Mouse (Mus musculus): ENCODE measurements at regions not wholly inside any gene's neighbourhood (a gene's known extent, or its start where the extent isn't known, plus 50 kb on each side); places are given as distances from the start of the nearest gene placed in this dataset.
A peak's percentile ranks its signal among the peaks of the same experiment; 100 is the strongest.

DNA sequence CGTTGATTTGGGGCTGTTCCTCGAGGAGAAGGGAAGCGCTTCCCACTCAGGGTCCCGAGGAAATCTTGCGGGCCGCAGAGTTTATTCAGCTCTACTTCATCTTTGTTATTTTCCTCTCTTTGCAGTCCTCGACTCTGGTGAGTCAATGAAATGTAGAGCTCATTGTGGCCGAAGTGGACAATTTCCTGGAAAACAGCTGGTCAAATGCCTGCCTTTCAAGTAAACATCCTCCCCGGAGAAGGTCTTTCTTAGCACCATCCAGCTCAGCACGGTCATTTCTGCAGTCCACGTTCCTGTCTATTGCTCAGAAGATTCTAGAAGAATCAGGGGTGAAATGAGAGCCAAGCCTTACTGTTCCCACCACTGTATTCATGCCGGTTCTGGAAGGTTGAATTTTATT is 133.0 kb downstream of the Bcas1 start:
- H3K27ac ChIP-seq = no peak overlapping the region
- WGBS (ENCODE audit: insufficient replicate concordance) = 58% methylated on average over 12 of the region's 12 CpGs
- DNase-seq = no peak

DNA sequence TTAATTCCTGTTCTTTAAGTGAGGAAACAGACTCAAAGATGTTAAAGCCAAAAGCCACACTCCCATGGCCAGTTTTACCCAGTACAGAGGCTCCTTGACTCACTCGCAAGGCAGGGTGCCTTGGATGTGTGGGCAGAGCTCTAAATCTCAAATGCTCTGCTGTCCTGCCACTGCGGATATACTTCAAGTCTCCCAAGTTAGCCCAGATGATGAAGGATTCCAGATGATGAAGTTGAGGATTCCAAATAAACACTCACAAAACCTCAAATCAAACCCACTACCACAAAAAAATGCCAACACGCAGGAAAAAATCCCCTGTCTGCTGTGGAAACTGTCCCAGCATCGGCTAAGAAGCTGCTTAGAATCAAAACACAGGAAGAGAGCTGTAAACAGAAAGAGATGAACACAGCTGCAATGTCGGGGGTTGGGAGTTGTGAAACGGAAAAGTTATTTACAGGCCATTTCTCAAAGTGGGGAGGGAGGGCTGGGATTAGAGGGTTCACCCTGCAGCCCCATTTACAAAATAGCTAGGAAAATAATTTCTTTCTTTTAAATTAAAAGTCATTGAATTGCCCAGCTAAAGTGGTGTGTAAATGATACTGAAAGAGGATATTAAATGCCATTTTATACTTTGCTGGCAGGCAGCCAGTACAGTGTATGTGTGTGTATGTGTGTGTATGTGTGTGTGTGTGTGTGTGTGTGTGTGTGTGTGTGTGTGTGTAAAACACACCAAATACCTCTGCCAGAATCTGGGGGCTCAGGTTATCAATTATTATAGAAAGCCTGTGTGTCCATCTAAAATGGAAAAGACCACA is 135.6 kb downstream of the Bcas1 start:
- H3K4me2 ChIP-seq = no peak overlapping the region
- ATAC-seq (ENCODE audit: low read depth) = no peak
- DNase-seq = no peak
- 0 out of 2 replicates have a peak overlapping the region, but pooled peaks have one; percentile 15 for H3K27ac ChIP-seq
- H3K4me3 ChIP-seq (replicated peaks) = no peak overlapping the region
- WGBS (ENCODE audit: insufficient replicate concordance) = 30% methylated on average over 6 of the region's 6 CpGs
- H3K9me3 ChIP-seq (replicated peaks) = no peaks in the 10 kb centered on the region
- H3K9ac ChIP-seq = no peak overlapping the region
- H3K36me3 ChIP-seq = no peaks in the 10 kb centered on the region
- H3K27me3 ChIP-seq = peaks cover 17% of the 10 kb centered on the region
- H3K4me1 ChIP-seq (replicated peaks) = peaks cover 5% of the 10 kb centered on the region; the same call in 1 of the 2 replicates

More for the DNA sequence above, 133.0 kb downstream of the Bcas1 start:
- Histone ChIP-seq H3K4me3 (replicated peaks) (no peak overlapping the region), H3K36me3 (no peaks in the 10 kb centered on the region), H3K9ac (no peak overlapping the region), H3K27me3 (peaks cover 8% of the 10 kb centered on the region; the same call in 1 of the 2 replicates), H3K9me3 (replicated peaks) (no peaks in the 10 kb centered on the region), H3K4me1 (replicated peaks) (no peaks in the 10 kb centered on the region), H3K4me2 (no peak overlapping the region)
- ATAC-seq (ENCODE audit: low read depth) = no peak

DNA sequence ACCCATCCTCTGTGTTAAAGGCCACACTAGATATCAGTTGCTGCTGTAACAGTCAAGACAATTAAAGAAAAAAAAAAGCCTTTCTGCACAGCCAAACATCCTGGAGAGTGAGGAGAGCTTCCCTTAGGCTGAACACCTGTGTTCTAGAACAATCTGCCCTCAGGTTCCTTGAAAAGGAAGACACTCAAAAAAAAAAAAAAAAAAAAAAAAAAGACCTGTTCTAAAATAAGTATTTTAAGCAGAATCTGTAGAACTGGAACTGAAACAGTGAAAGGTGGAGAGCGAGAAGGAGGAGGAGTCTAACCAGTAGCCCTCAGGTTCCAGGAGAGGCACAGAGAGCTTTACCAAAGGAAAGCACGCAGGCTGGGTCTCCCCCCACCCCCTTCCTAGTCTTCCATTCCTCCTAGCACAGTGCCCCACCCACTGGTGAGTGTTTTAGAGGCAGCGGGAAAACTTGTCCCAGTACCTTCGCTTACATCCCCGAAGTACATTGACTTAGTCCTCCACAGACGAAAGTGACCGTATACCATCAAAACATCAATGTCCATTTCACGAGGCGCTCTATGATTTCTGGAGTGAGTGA is 138.2 kb downstream of the Bcas1 start:
- Histone ChIP-seq H3K4me3 (replicated peaks) (no peak overlapping the region), H3K9ac (no peak overlapping the region), H3K36me3 (no peaks in the 10 kb centered on the region), H3K27me3 (peaks cover 24% of the 10 kb centered on the region), H3K27ac (no peak overlapping the region), H3K4me2 (no peak overlapping the region), H3K4me1 (replicated peaks) (peaks cover 9% of the 10 kb centered on the region; the same call in 1 of the 2 replicates), H3K9me3 (replicated peaks) (no peaks in the 10 kb centered on the region)
- WGBS (ENCODE audit: insufficient replicate concordance) = 76% methylated on average over 9 of the region's 9 CpGs
- no peak for DNase-seq
- ATAC-seq (ENCODE audit: low read depth) = no peak

DNA sequence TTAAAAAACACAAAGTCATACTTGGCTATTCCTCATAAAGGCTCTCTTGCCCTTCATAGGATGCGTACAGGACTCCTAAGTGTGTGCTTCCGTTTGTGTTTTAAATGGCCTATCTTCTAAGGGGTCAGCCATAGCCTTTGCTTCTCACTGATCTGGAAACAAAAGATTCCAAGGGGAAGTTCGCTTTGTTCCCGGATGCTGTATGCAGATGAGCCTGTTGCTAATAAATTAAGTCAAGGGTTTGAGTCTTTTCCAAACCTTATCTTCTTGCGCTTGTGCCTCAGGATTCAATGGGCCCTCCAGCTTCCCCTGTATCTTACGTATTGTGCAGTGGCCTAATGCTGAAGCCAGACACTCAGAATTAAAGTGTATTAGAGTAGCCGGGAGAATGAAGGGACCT is 138.9 kb downstream of the Bcas1 start:
- H3K4me3 ChIP-seq (replicated peaks) = no peak overlapping the region
- H3K4me1 ChIP-seq (replicated peaks) = peaks cover 9% of the 10 kb centered on the region; the same call in 1 of the 2 replicates
- no peak overlapping the region for H3K4me2 ChIP-seq
- no peak for DNase-seq
- no peaks in the 10 kb centered on the region for H3K9me3 ChIP-seq (replicated peaks)
- 65% methylated on average over 7 of the region's 7 CpGs for WGBS (ENCODE audit: insufficient replicate concordance)
- H3K36me3 ChIP-seq = no peaks in the 10 kb centered on the region
- peaks cover 24% of the 10 kb centered on the region for H3K27me3 ChIP-seq
- no peak overlapping the region for H3K27ac ChIP-seq
- ATAC-seq (ENCODE audit: low read depth) = no peak
- H3K9ac ChIP-seq = no peak overlapping the region

DNA sequence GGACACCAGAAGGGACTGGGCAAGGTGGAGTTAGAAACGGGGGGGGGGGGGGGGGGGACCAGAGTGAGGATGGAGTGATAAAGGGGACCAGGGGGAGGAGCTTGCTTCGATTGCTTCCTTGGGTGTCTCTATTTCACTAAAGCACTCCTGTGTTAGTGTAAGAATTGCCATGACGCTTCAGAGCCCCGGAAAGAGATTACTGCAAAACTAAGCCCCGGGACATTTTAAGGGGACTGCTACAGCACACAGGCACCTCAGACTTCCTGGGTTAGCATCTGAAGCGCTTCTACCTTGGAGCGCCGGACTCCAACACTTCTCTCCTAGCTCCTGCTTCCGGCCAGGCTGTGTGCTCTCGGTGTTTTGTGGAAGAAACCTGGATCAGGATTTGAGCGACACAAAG is 139.4 kb downstream of the Bcas1 start:
- H3K4me1 ChIP-seq (replicated peaks) = peaks cover 9% of the 10 kb centered on the region; the same call in 1 of the 2 replicates
- 23% methylated on average over 11 of the region's 11 CpGs for WGBS (ENCODE audit: insufficient replicate concordance)
- H3K27ac ChIP-seq = no peak overlapping the region
- H3K9me3 ChIP-seq (replicated peaks) = no peaks in the 10 kb centered on the region
- H3K4me2 ChIP-seq = peak overlapping the region; percentile 6; the same call in 1 of the 2 replicates
- peaks cover 24% of the 10 kb centered on the region for H3K27me3 ChIP-seq
- DNase-seq (no peak), ATAC-seq (ENCODE audit: low read depth) (no peak)
- no peak overlapping the region for H3K9ac ChIP-seq
- no peaks in the 10 kb centered on the region for H3K36me3 ChIP-seq
- H3K4me3 ChIP-seq (replicated peaks) = no peak overlapping the region

DNA sequence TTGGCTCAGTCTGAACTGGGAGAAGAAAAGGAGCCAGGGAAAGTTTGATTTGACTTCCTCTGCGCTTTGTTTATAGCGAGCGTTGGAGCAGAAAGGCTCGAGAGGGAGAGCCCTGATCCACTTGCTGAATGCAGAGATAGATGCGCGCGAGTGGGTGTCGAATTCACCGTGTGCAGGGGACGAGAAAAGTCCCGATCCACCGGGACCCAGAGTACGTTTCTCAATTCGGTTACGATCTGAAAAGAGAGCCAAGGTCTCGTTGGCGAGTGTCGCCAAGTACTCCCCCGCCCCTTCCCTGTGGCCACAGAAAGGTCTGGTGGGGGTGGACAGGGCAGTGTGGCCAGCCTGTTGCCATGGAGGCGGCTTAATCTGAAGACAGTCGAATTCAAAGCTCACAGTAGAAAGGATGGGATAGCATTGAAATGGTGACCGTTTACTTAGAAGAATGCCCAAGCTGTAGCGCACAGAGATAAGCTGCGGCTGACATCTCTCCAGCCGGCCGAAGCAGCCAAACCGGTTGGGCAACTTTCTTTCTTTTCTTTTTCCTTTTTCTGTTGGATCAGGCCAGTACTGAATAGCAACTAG is 139.5 kb upstream of the Zfp217 start:
- DNase-seq (no peak), ATAC-seq (ENCODE audit: low read depth) (no peak)
- Histone ChIP-seq H3K9ac (no peak overlapping the region), H3K36me3 (no peaks in the 10 kb centered on the region), H3K27ac (no peak overlapping the region), H3K4me2 (peak overlapping the region; percentile 63), H3K4me1 (replicated peaks) (peaks cover 9% of the 10 kb centered on the region; the same call in 1 of the 2 replicates), H3K9me3 (replicated peaks) (no peaks in the 10 kb centered on the region), H3K4me3 (replicated peaks) (peak overlapping the region; percentile 39), H3K27me3 (peaks cover 24% of the 10 kb centered on the region)
- 3% methylated on average over 27 of the region's 27 CpGs for WGBS (ENCODE audit: insufficient replicate concordance)

DNA sequence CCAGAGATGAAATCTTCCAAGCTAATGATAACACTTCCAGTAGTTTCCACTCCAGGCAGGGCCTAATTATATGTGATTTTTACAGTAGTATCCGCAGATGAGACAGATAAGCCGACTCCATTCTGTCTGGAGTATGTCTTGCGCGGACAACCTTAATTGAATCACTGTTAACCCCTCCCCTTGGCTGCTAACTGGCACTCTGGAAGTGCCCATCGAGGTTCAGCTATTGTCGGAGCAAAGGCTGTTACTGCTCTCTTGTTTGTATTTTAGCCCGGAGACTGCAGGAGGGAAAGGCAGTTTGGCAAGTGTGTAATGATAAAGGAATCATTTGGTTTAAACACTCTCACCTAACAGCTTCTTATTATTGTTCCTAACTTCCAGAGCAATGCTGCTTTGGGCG is 138.9 kb upstream of the Zfp217 start:
- no peak overlapping the region for H3K9ac ChIP-seq
- no peak for DNase-seq
- peak overlapping the region; percentile 63; the same call in 1 of the 2 replicates for H3K4me2 ChIP-seq
- peak overlapping the region; percentile 39; the same call in 1 of the 2 replicates for H3K4me3 ChIP-seq (replicated peaks)
- H3K9me3 ChIP-seq (replicated peaks) = no peaks in the 10 kb centered on the region
- no peak overlapping the region for H3K27ac ChIP-seq
- no peaks in the 10 kb centered on the region for H3K36me3 ChIP-seq
- ATAC-seq (ENCODE audit: low read depth) = no peak
- peaks cover 9% of the 10 kb centered on the region; the same call in 1 of the 2 replicates for H3K4me1 ChIP-seq (replicated peaks)
- WGBS (ENCODE audit: insufficient replicate concordance) = 26% methylated on average over 8 of the region's 8 CpGs
- H3K27me3 ChIP-seq = peaks cover 24% of the 10 kb centered on the region

DNA sequence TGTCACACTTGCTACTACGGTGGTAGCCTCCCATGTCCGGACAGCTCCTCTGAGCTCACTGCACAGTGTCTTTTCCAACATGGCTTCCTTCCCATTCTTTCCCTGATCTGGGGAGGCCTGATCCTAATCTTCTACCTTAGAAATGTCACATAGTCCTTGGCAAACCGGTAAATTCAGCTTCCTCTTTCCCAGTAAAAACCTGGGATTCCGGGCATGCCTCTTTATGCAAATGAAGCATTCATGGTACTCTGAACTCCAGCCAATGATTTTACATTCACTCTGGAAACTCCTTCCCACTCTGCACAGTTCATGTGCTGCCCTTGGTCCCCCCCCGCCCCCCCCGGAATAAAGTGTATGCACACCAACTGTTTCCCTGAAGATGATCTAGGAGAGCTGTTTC is 134.6 kb upstream of the Zfp217 start:
- Histone ChIP-seq H3K9me3 (replicated peaks) (no peaks in the 10 kb centered on the region), H3K4me2 (no peak overlapping the region), H3K9ac (no peak overlapping the region), H3K27ac (no peak overlapping the region), H3K4me1 (replicated peaks) (peaks cover 8% of the 10 kb centered on the region; the same call in 1 of the 2 replicates), H3K27me3 (peaks cover 10% of the 10 kb centered on the region), H3K4me3 (replicated peaks) (no peak overlapping the region), H3K36me3 (no peaks in the 10 kb centered on the region)
- WGBS (ENCODE audit: insufficient replicate concordance) = 59% methylated on average over 6 of the region's 6 CpGs
- DNase-seq = no peak
- ATAC-seq (ENCODE audit: low read depth) = no peak

DNA sequence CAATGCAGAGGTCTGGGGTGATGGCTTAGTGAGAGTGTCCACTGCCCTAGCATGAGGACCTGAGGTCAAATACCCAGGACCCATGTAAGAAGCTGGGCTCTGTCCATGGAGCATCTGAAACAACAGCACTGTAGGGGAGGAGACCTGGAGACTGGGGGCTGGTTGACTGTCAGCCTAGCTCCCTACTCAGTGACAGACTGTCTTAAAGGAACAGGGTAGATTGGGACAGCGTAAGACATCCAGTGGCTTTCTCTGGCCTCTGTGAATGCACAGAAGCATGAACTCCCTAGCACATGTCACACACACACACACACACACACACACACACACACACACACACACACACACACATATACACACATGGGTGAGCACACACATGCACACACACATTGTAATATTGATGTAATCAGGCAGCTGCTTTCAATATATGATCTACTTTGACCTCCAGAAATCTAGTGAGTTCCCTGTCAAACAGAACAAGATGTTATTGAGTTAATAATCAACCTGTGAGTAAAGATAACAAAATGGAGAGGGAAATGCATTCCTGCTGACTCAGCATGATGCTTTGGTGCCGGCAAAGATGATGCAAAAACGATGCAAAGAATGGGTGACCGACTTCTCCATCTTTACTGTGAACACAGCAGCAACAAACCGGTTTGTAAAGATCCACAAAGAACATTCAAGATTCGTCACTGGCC is 133.6 kb upstream of the Zfp217 start:
- 62% methylated on average over 6 of the region's 6 CpGs for WGBS (ENCODE audit: insufficient replicate concordance)
- Histone ChIP-seq H3K4me1 (replicated peaks) (no peaks in the 10 kb centered on the region), H3K27ac (no peak overlapping the region), H3K4me3 (replicated peaks) (no peak overlapping the region), H3K27me3 (0 out of 2 replicates have a peak, but pooled peaks cover under 1% of the 10 kb centered on the region), H3K4me2 (no peak overlapping the region), H3K9ac (no peak overlapping the region), H3K36me3 (no peaks in the 10 kb centered on the region), H3K9me3 (replicated peaks) (no peaks in the 10 kb centered on the region)
- no peak for DNase-seq
- ATAC-seq (ENCODE audit: low read depth) = no peak

DNA sequence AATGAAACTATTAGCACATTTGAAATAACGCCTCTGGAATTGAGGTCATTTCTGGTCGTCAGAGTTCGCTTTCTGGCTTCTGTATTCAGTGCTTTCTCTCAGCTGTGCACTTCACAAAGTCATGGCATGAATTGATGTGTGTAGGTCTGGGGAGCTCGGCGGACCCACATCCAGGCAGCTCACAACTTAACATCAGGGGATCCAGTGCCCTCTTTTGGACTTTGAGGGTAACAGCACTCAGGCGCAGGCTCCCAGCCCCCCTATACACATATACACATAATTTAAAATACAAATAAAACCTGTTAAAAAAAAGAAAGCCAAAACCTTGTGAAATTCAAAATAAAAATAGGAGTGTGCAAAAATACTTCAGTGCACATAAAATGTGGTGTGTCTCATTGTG is 132.8 kb upstream of the Zfp217 start:
- 53% methylated on average over 6 of the region's 6 CpGs for WGBS (ENCODE audit: insufficient replicate concordance)
- no peaks in the 10 kb centered on the region for H3K4me1 ChIP-seq (replicated peaks)

DNA sequence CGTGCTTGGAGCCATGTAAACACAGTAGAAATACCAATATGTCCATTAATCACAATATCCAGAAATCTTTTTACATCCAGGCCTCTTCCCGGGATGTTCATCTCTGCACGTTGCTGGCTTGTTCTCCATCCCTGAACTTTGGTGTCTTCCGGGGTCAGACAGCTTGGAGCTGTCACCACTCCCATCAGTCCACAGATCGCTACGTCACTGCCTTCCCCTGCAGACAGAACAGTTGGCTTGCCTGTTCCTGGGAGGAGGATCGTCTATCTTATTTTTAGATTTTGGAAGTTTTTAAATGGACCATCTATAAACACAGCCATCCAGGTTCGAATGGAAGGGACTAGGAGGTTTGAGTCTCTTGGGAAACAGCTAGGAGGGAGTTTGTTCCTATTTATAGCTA is 130.0 kb upstream of the Zfp217 start:
- Histone ChIP-seq H3K27me3 (no peaks in the 10 kb centered on the region), H3K4me3 (replicated peaks) (no peak overlapping the region), H3K4me1 (replicated peaks) (no peaks in the 10 kb centered on the region), H3K36me3 (no peaks in the 10 kb centered on the region), H3K27ac (no peak overlapping the region), H3K9ac (no peak overlapping the region), H3K4me2 (no peak overlapping the region), H3K9me3 (replicated peaks) (no peaks in the 10 kb centered on the region)
- no peak for ATAC-seq (ENCODE audit: low read depth)
- DNase-seq = no peak
- 57% methylated on average over 8 of the region's 8 CpGs for WGBS (ENCODE audit: insufficient replicate concordance)

More for the DNA sequence above, 132.8 kb upstream of the Zfp217 start:
- no peak overlapping the region for H3K27ac ChIP-seq
- no peak overlapping the region for H3K4me3 ChIP-seq (replicated peaks)
- no peak overlapping the region for H3K9ac ChIP-seq
- ATAC-seq (ENCODE audit: low read depth) (no peak), DNase-seq (no peak)
- H3K9me3 ChIP-seq (replicated peaks) = no peaks in the 10 kb centered on the region
- H3K4me2 ChIP-seq = no peak overlapping the region
- no peaks in the 10 kb centered on the region for H3K27me3 ChIP-seq
- H3K36me3 ChIP-seq = no peaks in the 10 kb centered on the region
